Mouse (Mus musculus): ENCODE data around the gene Dffb.

GRCm38 (mm10) chr4:154005488-154005887, 30.6 kb upstream of the Dffb start:
- TF ChIP-seq CTCF (IDR thresholded peaks at IDR 0.05 in 2 of 3, conservative IDR thresholded peaks at IDR 0.05 in 1 of 3; ENCODE audit: control insufficient read depth in 1 of 3, insufficient read depth in 1 of 3, low read depth in 2 of 3, low read length in 3 of 3, poor library complexity in 1 of 3, severe bottlenecking in 1 of 3) (no peak), EP300 (IDR thresholded peaks at IDR 0.05; ENCODE audit: low read depth in 1 of 2, low read length in 2 of 2) (no peak), USF1 (IDR thresholded peaks at IDR 0.05; ENCODE audit: low read depth, low read length) (no peak), ELF1 (IDR thresholded peaks at IDR 0.05; ENCODE audit: low read depth, low read length) (no peak), SMC3 (IDR thresholded peaks at IDR 0.05; ENCODE audit: low read depth, low read length) (no peak), MYB (IDR thresholded peaks at IDR 0.05; ENCODE audit: low read depth, low read length) (no peak), POLR2AphosphoS2 (IDR thresholded peaks at IDR 0.05; ENCODE audit: low read length) (no peak), SIN3A (IDR thresholded peaks at IDR 0.05; ENCODE audit: low read length) (no peak), CHD2 (IDR thresholded peaks at IDR 0.05; ENCODE audit: low read length) (no peak), POLR2AphosphoS5 (IDR thresholded peaks at IDR 0.05; ENCODE audit: borderline replicate concordance, low read depth, low read length) (no peak), MYC (IDR thresholded peaks at IDR 0.05; ENCODE audit: low read depth, low read length) (no peak)

Data from MEL (cell line).